Mouse (Mus musculus) G1E-ER4 (cell line): ENCODE data around the gene Setdb1. TPM values are rescaled to one million over a fixed set of nuclear protein-coding genes. Genes with fewer than 3 reads are reported as not detected.
A peak's percentile ranks its signal among the peaks of the same experiment; 100 is the strongest.

Experiments
- GATA1 ChIP-seq: IDR thresholded peaks from one replicate; pipeline ENCODE4 v1.8.0; 2012; ENCODE audit warnings: low read length, inconsistent platforms
- polyA plus RNA-seq: library from polyadenylated mRNA; stranded (reverse); fragments of >175 nt; gene quantifications from 2 replicates; pipeline ENCODE4 v1.2.3, GENCODE M21; 2012

Setdb1 gene
- polyA plus RNA-seq, 1 experiment = 74.2 TPM

DNA sequence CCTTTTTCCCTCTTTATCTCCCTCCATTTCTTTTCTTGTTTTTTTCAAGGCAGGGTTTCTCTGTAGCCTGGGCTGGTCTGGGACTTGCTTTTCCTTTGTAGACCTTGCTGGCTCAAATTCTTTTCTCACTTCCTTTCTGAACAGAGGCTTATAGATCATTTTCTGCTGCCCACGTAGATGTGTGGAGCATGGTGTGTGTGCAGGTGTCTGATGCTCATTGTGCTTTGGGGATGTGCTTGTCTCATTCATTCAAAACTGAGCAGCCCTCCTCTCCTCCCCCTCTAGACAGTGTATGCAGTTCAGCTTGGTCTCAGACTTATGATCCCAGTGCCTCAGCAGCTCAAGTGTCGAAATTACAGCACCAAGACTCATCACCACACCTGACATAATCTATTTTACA, 37.9 kb downstream of the Setdb1 start:
- TF ChIP-seq GATA1 = no peak

GRCm38 (mm10) chr3:95318548-95318947, 38.5 kb downstream of the Setdb1 start:
- no peak for TF ChIP-seq GATA1

- TF ChIP-seq GATA1 = no peak
Measured at GRCm38 (mm10) chr3:95317414-95318080, 39.5 kb downstream of the Setdb1 start.

- no peak for TF ChIP-seq GATA1
Measured at GRCm38 (mm10) chr3:95315844-95316550, 41.0 kb downstream of the Setdb1 start.

DNA sequence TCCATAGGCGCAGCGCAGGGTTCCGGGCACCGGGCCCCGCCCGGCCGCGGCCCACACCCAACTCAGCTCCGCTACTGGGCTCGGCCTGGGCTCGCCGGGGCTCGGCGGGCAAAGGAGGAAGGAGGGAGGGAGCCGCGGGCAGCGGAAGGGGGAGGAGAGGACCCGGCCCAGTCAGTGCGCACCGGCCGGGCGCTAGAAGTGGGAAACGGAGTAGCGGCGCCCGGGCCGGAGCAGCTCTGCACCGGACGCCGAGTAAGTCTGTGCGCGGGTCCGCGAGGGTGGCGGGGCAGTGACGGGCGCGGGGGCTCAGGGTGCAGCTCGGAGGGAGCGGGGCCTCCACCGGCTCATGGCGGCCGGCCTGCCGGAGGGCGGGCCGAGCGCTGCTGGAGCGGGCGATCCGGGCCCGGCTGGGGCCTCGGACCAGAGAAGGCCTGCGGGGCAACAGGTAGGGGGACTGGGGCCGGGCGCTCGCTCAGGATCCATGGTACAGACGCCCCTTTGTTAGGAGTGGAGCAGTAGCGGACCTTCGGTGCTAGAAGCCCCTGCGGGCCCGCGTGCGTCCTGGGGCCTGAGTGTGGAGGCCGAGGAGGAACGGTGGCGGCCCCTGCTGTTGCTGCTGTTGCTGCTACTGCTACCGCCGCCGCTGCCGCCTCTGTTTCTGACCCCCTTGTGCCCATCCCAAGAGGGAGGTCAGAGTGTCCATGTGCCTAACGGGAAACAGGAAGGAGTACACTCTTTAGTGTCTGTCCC, 41.7 kb downstream of the Setdb1 start:
- TF ChIP-seq GATA1 = no peak

- TF ChIP-seq GATA1 = no peak
Measured at GRCm38 (mm10) chr3:95314486-95315093, 42.4 kb downstream of the Setdb1 start, which contains the start of gene Cers2. TSS of gene Cers2 (plus strand) at chr3:95314791.

DNA sequence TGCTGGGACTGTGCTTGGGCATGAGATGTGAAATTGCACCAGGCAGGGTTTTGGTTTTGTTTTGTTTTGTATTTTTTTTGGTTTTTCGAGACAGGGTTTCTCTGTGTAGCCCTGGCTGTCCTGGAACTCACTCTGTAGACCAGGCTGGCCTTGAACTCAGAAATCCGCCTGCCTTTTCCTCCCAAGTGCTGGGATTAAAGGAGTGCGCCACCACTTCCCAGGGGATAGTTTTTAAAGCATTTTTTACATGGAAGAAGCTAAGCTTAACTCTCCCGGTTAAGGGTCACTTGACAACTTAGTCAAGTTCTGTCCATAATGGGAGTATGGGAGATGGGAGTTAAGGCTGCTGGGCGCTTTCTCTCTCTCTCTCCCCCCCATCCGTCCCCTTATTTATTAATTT, 42.9 kb downstream of the Setdb1 start:
- no peak for TF ChIP-seq GATA1

GRCm38 (mm10) chr3:95313476-95313875, 43.5 kb downstream of the Setdb1 start:
- TF ChIP-seq GATA1 = no peak

DNA sequence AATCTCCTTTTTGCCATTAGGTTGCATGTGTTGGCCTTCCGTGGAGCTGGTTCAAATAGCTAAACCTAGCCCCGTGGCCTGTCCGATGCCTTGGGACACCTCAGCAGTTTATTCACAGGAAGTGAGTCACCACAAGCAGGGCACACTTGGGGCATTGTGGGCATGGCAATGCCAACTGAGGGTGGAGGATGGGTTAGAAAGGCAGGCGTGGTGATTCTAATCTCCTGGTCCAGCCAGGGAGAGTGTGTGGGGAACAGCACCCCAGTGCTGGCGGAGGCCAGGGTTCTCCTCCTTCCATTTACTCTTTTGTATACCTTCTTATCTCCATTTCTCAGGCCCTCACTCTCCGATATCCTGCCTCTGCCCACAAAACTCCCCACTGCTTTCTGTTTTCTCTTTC, 44.4 kb downstream of the Setdb1 start:
- peak; percentile 74 for TF ChIP-seq GATA1

DNA sequence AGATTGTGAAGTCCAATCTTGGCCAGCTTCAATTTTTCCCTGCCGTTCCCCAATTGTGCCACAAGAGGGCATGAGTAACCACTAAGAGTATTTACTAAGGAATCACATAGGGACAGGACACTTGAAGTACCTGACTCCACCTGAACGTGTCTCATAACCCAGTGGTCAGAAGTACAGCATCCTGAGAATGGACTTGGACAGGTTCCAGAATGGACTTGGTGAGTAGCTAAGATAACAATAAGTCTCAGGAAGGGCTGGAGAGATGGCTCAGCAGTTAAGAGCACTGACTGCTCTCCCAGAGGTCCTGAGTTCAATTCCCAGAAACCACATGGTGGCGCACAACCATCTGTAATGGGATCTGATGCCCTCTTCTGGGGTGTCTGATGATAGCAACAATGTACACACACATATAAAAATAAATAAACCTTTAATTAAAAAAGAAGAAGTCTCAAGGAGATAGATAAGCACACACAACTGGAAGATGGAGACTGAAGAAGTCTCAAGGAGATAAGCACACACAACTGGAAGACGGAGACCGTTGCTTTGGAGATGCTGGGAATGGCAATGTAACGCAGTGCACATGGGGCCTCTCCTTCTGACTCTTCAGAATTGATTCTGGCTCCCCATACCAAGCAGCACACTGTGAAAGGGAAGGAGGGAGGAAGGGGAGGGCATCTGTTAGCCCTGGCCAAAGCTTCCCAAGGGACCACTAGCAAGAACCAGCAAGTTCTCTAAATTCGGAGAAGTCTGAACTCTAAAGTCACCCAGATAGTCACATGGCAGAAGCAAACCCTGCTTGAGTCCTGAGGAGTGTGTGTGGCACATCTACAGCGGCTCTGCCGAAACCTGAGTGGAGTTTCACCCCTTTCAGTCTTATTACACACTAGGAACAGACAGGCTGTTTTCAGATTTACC, 45.8 kb downstream of the Setdb1 start:
- TF ChIP-seq GATA1 = peak; percentile 83

GRCm38 (mm10) chr3:95310496-95310895, 46.5 kb downstream of the Setdb1 start:
- TF ChIP-seq GATA1 = no peak

- TF ChIP-seq GATA1 = no peak
Measured at GRCm38 (mm10) chr3:95307100-95307499, 49.9 kb downstream of the Setdb1 start, which contains the start of gene Anxa9. TSS of gene Anxa9 (minus strand) at chr3:95307176.

DNA sequence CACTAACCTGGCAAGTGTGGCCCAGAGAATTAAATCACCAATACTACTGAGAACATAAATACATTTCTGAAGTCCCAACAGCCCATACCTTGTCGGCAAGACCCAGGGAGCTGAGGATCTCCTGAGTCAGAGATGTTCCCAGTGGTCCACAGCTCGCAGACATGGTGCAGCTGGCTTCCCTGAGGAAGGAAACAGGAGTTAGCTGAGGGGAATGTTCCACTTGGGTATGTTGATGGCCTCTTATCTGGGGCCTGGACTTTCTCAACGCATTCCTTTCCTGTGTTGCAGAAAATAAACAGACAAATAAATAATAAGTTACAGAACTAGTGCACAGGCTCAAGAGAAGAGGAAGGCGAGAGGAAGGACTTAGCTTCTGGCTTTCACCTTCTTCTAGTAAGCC, 50.8 kb downstream of the Setdb1 start:
- no peak for TF ChIP-seq GATA1

GRCm38 (mm10) chr3:95301204-95301796, 55.7 kb downstream of the Setdb1 start:
- TF ChIP-seq GATA1 = no peak
